ENCODE assay signal across 28 mouse cellular contexts in genomic region chr9:115426682-115427081, GRCm38 (mm10).
DNase-seq lines count a peak whose midpoint lies in the region; ATAC-seq lines count a peak whose summit lies in the region.
"Had no signal": no experiment of that assay in that cellular context is flagged by ENCODE, and none has a peak within 500 bp of the region (broad histone marks: within the 10 kb centered on the region; RNA-seq: fewer than 3 reads in every experiment).

No protein-coding gene starts in this region.

- peak overlapping the region; percentile 33; the same call in 1 of the 2 replicates for H3K27ac ChIP-seq in hindbrain, embryonic 14.5 days
- no peak overlapping the region for H3K27ac ChIP-seq in hindbrain, embryonic 12.5 days
- no peak overlapping the region for H3K27ac ChIP-seq in midbrain, embryonic 15.5 days
- no peak overlapping the region for H3K27ac ChIP-seq in midbrain, embryonic 11.5 days (ENCODE audit: low read depth, low read length)
- H3K27ac ChIP-seq: embryonic facial prominence, embryonic 12.5 days; heart, embryonic 10.5 days; intestine, embryonic 15.5 days; liver, embryonic 13.5 days; midbrain, embryonic 13.5 days; neural tube, embryonic 12.5 days had no signal

- no peaks in the 10 kb centered on the region for H3K27me3 ChIP-seq in hindbrain, embryonic 14.5 days (ENCODE audit: control insufficient read depth, insufficient read depth, low read length)
- H3K27me3 ChIP-seq in hindbrain, embryonic 12.5 days, result no peaks in the 10 kb centered on the region
- H3K27me3 ChIP-seq in midbrain, embryonic 15.5 days (replicated peaks), result no peaks in the 10 kb centered on the region
- no peaks in the 10 kb centered on the region for H3K27me3 ChIP-seq in midbrain, embryonic 11.5 days (ENCODE audit: control insufficient read depth, insufficient read depth, low read length)
- H3K27me3 ChIP-seq: CH12.LX; embryonic facial prominence, embryonic 12.5 days; intestine, embryonic 15.5 days; liver, embryonic 13.5 days; midbrain, embryonic 13.5 days; neural tube, embryonic 12.5 days; Patski had no signal

- no peaks in the 10 kb centered on the region for H3K36me3 ChIP-seq in hindbrain, embryonic 14.5 days (replicated peaks; ENCODE audit: control insufficient read depth, insufficient read depth)
- H3K36me3 ChIP-seq in hindbrain, embryonic 12.5 days, result no peaks in the 10 kb centered on the region
- H3K36me3 ChIP-seq in midbrain, embryonic 15.5 days (replicated peaks), result no peaks in the 10 kb centered on the region
- no peaks in the 10 kb centered on the region for H3K36me3 ChIP-seq in midbrain, embryonic 11.5 days (ENCODE audit: control insufficient read depth, insufficient read depth, low read length)
- H3K36me3 ChIP-seq: embryonic facial prominence, embryonic 12.5 days; G1E; heart, embryonic 10.5 days; intestine, embryonic 15.5 days; liver, embryonic 13.5 days; midbrain, embryonic 13.5 days; neural tube, embryonic 12.5 days had no signal

- no peak overlapping the region for H3K4me2 ChIP-seq in hindbrain, embryonic 14.5 days (replicated peaks)
- no peak overlapping the region for H3K4me2 ChIP-seq in hindbrain, embryonic 12.5 days (replicated peaks)
- no peak overlapping the region for H3K4me2 ChIP-seq in midbrain, embryonic 15.5 days
- H3K4me2 ChIP-seq in midbrain, embryonic 11.5 days, result no peak overlapping the region
- H3K4me2 ChIP-seq: embryonic facial prominence, embryonic 12.5 days; intestine, embryonic 15.5 days; liver, embryonic 13.5 days; midbrain, embryonic 13.5 days; neural tube, embryonic 12.5 days had no signal

- 53% methylated on average over 8 of the region's 8 CpGs for WGBS in hindbrain, embryonic 14.5 days
- 77% methylated on average over 8 of the region's 8 CpGs for WGBS in hindbrain, embryonic 12.5 days
- 59% methylated on average over 8 of the region's 8 CpGs for WGBS in midbrain, embryonic 15.5 days
- 92% methylated on average over 8 of the region's 8 CpGs for WGBS in midbrain, embryonic 11.5 days

- H3K9ac ChIP-seq in hindbrain, embryonic 14.5 days, result no peak overlapping the region
- no peak overlapping the region for H3K9ac ChIP-seq in hindbrain, embryonic 12.5 days
- H3K9ac ChIP-seq in midbrain, embryonic 15.5 days, result no peak overlapping the region
- H3K9ac ChIP-seq in midbrain, embryonic 11.5 days (ENCODE audit: low read length), result no peak overlapping the region
- H3K9ac ChIP-seq: embryonic facial prominence, embryonic 12.5 days; intestine, embryonic 15.5 days; liver, embryonic 13.5 days; midbrain, embryonic 13.5 days; neural tube, embryonic 12.5 days had no signal

- no peaks in the 10 kb centered on the region for H3K9me3 ChIP-seq in hindbrain, embryonic 14.5 days (ENCODE audit: control insufficient read depth, low read length)
- no peaks in the 10 kb centered on the region for H3K9me3 ChIP-seq in hindbrain, embryonic 12.5 days (replicated peaks)
- no peaks in the 10 kb centered on the region for H3K9me3 ChIP-seq in midbrain, embryonic 15.5 days
- no peaks in the 10 kb centered on the region; the same call in 1 of the 2 replicates for H3K9me3 ChIP-seq in midbrain, embryonic 11.5 days (ENCODE audit: control insufficient read depth, low read length)
- H3K9me3 ChIP-seq: embryonic facial prominence, embryonic 12.5 days; heart, embryonic 10.5 days; intestine, embryonic 15.5 days; liver, embryonic 13.5 days; midbrain, embryonic 13.5 days; neural tube, embryonic 12.5 days had no signal

- no peak for DNase-seq in hindbrain, embryonic 14.5 days (ENCODE audit: low spot score)
- no peak for DNase-seq in midbrain, embryonic 11.5 days (ENCODE audit: low spot score, missing footprints)
- peak; percentile 18 for DNase-seq in layer of hippocampus, adult 9-10 months (ENCODE audit: low spot score)
- no peak for DNase-seq in cerebellum, postnatal 36 days
- DNase-seq in right cerebral cortex, postnatal 25 days, result no peak
- DNase-seq: B cell, adult 2 months; cerebellum, adult 18-20 months; cerebellum, postnatal 14 days; gastrocnemius, postnatal 10 days; heart, postnatal 4 days; kidney, adult 9 months; kidney, postnatal 14 days; liver, embryonic 13.5 days; lung, adult 2 months; lung, postnatal 14 days; right cerebral cortex, postnatal 14 days; spleen, adult 18-20 months; thymus, postnatal 14 days had no signal

- H3K4me1 ChIP-seq in hindbrain, embryonic 14.5 days (replicated peaks; ENCODE audit: control insufficient read depth, insufficient read depth, low read length), result no peaks in the 10 kb centered on the region
- H3K4me1 ChIP-seq in hindbrain, embryonic 12.5 days, result no peaks in the 10 kb centered on the region
- no peaks in the 10 kb centered on the region for H3K4me1 ChIP-seq in midbrain, embryonic 15.5 days
- no peaks in the 10 kb centered on the region for H3K4me1 ChIP-seq in midbrain, embryonic 11.5 days (ENCODE audit: control insufficient read depth, insufficient read depth, low read length)
- H3K4me1 ChIP-seq: heart, embryonic 10.5 days; intestine, embryonic 15.5 days; liver, embryonic 13.5 days; midbrain, embryonic 13.5 days; neural tube, embryonic 12.5 days had no signal

- no peak for ATAC-seq in hindbrain, embryonic 14.5 days (ENCODE audit: low FRiP score)
- ATAC-seq in hindbrain, embryonic 12.5 days (ENCODE audit: low FRiP score), result no peak
- 0 out of 2 replicates have a peak, but pooled peaks have one; percentile 30 for ATAC-seq in midbrain, embryonic 15.5 days (replicated peaks)
- no peak for ATAC-seq in midbrain, embryonic 11.5 days (ENCODE audit: low FRiP score)
- ATAC-seq: intestine, embryonic 15.5 days; midbrain, embryonic 13.5 days; Patski had no signal

- H3K4me3 ChIP-seq in hindbrain, embryonic 14.5 days (replicated peaks; ENCODE audit: low read length), result no peak overlapping the region
- H3K4me3 ChIP-seq in hindbrain, embryonic 12.5 days, result no peak overlapping the region
- no peak overlapping the region for H3K4me3 ChIP-seq in midbrain, embryonic 15.5 days
- no peak overlapping the region for H3K4me3 ChIP-seq in midbrain, embryonic 11.5 days (ENCODE audit: low read depth, low read length)
- H3K4me3 ChIP-seq: embryonic facial prominence, embryonic 12.5 days; heart, embryonic 10.5 days; intestine, embryonic 15.5 days; liver, embryonic 13.5 days; midbrain, embryonic 13.5 days; neural tube, embryonic 12.5 days had no signal
